Mouse (Mus musculus) central nervous system, embryonic 11.5 days (tissue): ENCODE results near the gene Hs2st1. TPM values are rescaled to one million over a fixed set of nuclear protein-coding genes. Genes with fewer than 3 reads are reported as not detected.

Experiments
- polyA plus RNA-seq: library from polyadenylated mRNA; depleted of rRNA; stranded (reverse); fragments of >200 nt; gene quantifications from 2 replicates; pipeline ENCODE4 v1.2.3, GENCODE M21; 2012; rRNA removed

The Hs2st1 gene
- polyA plus RNA-seq = 21.9 and 24.4 TPM in 2 replicates

GRCm38 (mm10) chr3:144570047-144570815 lies at the start of gene Hs2st1, which contains the start of gene Selenof:
Gene Hs2st1, minus strand, starts transcription at chr3:144570181.
Gene Selenof, plus strand, starts transcription at chr3:144570304.

Other genes starting within 250 kb of the Hs2st1 start
- 178 and 314 TPM in 2 replicates for gene Selenof, start 123 bp upstream of the Hs2st1 start, polyA plus RNA-seq
- gene Sh3glb1, start 150.2 kb upstream of the Hs2st1 start, polyA plus RNA-seq = 15.3 and 27.7 TPM in 2 replicates
- gene Clca3a1, start 190.8 kb upstream of the Hs2st1 start, polyA plus RNA-seq = 0.84 and 2.2 TPM in 2 replicates
- 0.07 and 0.16 TPM in 2 replicates for gene Clca3a2, start 249.3 kb upstream of the Hs2st1 start, polyA plus RNA-seq